Mouse (Mus musculus): ENCODE measurements around the gene Pip5kl1. TPM values are rescaled to one million over a fixed set of nuclear protein-coding genes. Genes with fewer than 3 reads are reported as not detected.
A peak's percentile ranks its signal among the peaks of the same experiment; 100 is the strongest.

Gene Pip5kl1
- polyA plus RNA-seq, 1 experiment from 2014 or later, result not detected

DNA sequence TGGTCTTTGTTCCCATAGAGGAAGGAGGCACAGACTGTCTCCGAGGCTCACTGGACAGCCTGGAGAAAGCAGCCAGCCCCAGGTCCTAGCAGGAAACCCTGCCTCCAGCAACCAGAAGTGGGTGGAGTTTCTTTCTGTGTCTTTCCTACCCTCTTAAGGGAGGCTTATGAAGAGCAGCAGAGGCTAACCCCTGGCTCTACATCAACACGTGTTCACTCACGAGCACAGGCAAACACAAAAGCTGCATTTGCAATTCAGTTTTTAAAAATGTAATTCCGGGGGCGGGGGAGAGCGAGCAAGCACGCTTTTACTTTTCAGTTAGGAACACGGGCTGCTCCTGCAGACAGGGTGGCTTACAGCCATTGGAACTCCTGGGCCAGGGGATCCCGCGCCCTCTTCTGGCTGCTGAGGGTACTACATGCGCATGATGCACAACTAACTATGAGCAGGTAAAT is 28.0 kb downstream of the Pip5kl1 start:
- Histone ChIP-seq H3K27me3 (no peaks in the 10 kb centered on the region), H3K4me1 (replicated peaks) (peaks cover 21% of the 10 kb centered on the region), H3K9ac (0 out of 2 replicates have a peak overlapping the region, but pooled peaks have one; percentile 15), H3K36me3 (peaks cover 4% of the 10 kb centered on the region; the same call in 1 of the 2 replicates), H3K4me2 (peak overlapping the region; percentile 67), H3K27ac (peak overlapping the region; percentile 60), H3K4me3 (peak overlapping the region; percentile 43), H3K9me3 (replicated peaks) (no peaks in the 10 kb centered on the region)
- WGBS, result under 1% methylated on average over 11 of the region's 11 CpGs
- ATAC-seq (replicated peaks; ENCODE audit: insufficient number of reproducible peaks, insufficient read depth, low FRiP score, low read depth), result no peak; the same call in 1 of the 2 replicates

DNA sequence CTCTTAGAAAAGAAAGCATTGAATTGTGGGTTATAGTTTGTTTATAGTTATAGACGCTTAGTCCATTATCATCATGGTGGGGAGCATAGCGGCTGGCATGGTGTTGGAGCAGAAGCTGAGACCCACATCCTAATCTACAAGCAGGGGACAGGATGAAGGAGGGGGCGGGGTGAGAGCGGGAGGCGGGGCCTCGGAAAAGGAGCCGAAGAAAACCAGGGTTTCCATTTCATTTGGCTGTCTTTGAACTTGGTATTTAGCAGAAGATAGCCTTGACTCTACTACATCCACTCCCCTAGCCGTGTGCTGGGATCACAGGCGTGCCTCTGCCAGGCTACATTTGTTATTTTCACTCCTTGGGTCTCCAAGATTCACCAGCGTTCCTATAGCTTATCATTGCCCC is 30.0 kb downstream of the Pip5kl1 start:
- Histone ChIP-seq H3K36me3 (no peaks in the 10 kb centered on the region), H3K27me3 (no peaks in the 10 kb centered on the region), H3K27ac (no peak overlapping the region), H3K4me1 (replicated peaks) (peaks cover 39% of the 10 kb centered on the region), H3K9ac (no peak overlapping the region), H3K4me2 (no peak overlapping the region), H3K9me3 (replicated peaks) (no peaks in the 10 kb centered on the region), H3K4me3 (no peak overlapping the region)
- no peak for ATAC-seq (replicated peaks; ENCODE audit: insufficient number of reproducible peaks, insufficient read depth, low FRiP score, low read depth)
- 35% methylated on average over 10 of the region's 10 CpGs for WGBS

DNA sequence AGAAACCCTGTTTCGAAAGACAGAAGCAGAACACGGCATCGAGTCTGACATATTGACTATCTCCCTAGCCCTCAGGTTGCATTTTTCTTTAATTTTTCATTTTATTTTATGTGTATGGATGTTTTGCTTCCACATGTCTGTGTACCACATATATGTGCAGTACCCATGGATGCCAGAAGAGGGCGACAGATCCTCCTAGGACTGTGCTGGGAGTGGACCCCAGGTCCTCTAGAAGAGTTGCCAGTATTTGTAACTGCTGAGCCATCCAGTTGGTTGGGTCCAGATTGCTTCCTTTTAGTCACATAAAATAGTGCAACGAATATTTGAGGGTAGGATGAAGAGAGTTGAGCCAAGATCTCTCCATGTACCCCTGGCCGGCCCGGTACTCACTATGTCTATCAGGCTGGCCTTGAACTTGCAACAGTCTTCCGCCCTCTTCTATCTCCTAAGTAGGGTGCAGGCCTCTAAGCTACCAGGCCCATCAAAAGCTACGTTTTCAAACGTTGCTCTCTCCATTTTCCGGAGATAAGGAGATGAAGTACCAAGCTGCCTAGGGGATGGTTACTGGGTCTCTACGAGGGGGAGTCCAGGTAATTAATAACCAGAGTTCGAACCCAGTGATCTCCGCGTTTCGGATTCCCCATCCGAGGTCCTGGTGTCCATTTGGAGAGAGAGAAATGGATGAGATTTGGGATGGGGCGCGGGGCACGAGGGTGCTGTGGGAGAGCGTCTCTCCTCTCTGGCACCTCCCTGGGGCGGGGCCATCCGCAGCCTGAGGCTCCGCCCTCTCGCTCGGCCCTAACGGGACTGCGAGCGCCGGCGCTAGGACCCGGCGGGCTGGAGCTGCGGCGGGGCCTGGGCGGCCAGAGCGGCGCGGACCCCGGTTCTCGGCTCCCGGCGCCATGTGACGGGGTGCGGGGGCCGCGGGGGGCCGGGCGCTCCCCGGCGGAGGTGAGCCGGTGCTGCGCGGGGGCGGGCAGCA is 31.9 kb downstream of the Pip5kl1 start:
- H3K9ac ChIP-seq, result peak overlapping the region; percentile 83
- H3K36me3 ChIP-seq, result no peaks in the 10 kb centered on the region
- peak overlapping the region; percentile 94 for H3K27ac ChIP-seq
- no peaks in the 10 kb centered on the region for H3K27me3 ChIP-seq
- H3K9me3 ChIP-seq (replicated peaks), result no peaks in the 10 kb centered on the region
- WGBS, result 11% methylated on average over 53 of the region's 55 CpGs
- peak overlapping the region; percentile 95 for H3K4me2 ChIP-seq
- peak; percentile 77 for ATAC-seq (replicated peaks; ENCODE audit: insufficient number of reproducible peaks, insufficient read depth, low FRiP score, low read depth)
- peak overlapping the region; percentile 79 for H3K4me3 ChIP-seq
- H3K4me1 ChIP-seq (replicated peaks), result peaks cover 53% of the 10 kb centered on the region

DNA sequence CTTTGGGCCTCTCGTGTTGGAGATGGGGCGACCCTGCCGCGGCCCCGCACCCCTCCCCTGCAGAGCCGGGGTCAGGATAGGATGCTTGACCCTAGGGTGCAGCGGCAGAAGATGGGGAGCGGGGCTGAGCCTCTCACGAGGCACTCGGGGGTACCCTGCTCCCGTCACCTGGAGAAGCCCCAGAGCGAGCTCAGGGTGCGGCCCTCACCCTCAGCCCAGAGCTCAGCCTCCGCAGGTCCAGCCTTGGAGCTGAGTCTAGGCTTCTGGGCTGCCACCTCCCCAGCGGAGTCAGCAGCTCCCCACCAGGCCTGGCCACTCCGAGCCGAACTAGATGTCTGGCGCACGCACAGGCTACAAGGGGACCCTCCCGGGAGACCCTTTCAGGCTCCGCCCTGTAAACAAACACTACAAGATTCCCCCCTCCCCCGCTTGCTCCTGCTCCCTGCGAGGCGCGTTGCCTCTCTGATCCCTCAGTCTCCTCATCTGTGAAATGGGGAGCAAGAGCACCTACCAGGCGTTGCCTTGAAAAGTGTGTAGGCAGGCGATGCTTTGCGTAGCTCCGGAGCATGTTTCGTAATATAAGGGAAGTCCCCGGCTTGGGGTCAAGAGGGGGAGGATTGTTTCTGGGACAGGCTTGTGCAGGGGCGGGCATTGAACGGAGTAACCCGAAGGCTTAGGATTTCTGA is 32.8 kb downstream of the Pip5kl1 start:
- H3K4me1 ChIP-seq (replicated peaks), result peaks cover 52% of the 10 kb centered on the region
- no peak for ATAC-seq (replicated peaks; ENCODE audit: insufficient number of reproducible peaks, insufficient read depth, low FRiP score, low read depth)

DNA sequence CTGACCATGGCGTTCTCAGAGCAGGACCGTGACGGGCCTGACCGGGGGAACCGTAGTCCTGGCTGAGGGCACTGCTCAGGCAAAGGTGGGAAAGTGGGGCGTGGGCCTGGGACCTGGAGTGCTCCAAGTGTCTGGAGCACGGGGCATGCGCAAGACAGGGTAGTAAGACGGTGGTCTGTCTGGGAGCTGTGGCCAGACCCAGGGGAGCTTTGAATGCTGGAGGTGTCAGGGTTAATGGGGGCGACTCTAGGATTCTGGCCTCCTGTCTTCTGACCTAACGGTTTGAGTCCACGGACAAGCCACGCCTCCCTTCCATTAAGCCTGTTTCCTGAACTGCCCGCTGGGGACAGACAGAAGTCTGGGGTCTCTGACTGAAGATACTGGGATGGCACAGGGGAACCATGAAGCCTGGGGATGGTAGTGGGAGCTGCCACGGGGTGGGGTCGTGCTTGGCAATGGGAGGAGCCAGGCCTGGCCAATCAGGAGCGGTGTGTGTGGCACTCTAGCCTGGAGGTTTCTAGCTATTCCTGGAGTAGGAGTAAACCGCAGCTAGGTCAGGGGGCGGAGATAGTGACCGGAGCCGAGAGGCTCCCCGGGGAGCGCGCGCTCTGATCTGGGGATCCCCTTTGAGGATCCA is 33.7 kb downstream of the Pip5kl1 start:
- peaks cover 49% of the 10 kb centered on the region for H3K4me1 ChIP-seq (replicated peaks)
- no peaks in the 10 kb centered on the region for H3K36me3 ChIP-seq
- H3K27ac ChIP-seq, result peak overlapping the region; percentile 94
- no peaks in the 10 kb centered on the region for H3K27me3 ChIP-seq
- 3% methylated on average over 25 of the region's 25 CpGs for WGBS
- ATAC-seq (replicated peaks; ENCODE audit: insufficient number of reproducible peaks, insufficient read depth, low FRiP score, low read depth), result peak; percentile 79
- H3K4me2 ChIP-seq, result peak overlapping the region; percentile 95
- peak overlapping the region; percentile 83 for H3K9ac ChIP-seq
- H3K4me3 ChIP-seq, result peak overlapping the region; percentile 79
- H3K9me3 ChIP-seq (replicated peaks), result no peaks in the 10 kb centered on the region

More for the DNA sequence above, 32.8 kb downstream of the Pip5kl1 start:
- Histone ChIP-seq H3K4me3 (peak overlapping the region; percentile 79), H3K27me3 (no peaks in the 10 kb centered on the region), H3K4me2 (peak overlapping the region; percentile 95), H3K9me3 (replicated peaks) (no peaks in the 10 kb centered on the region), H3K36me3 (no peaks in the 10 kb centered on the region), H3K9ac (peak overlapping the region; percentile 83), H3K27ac (peak overlapping the region; percentile 94)
- WGBS, result 4% methylated on average over 34 of the region's 34 CpGs

DNA sequence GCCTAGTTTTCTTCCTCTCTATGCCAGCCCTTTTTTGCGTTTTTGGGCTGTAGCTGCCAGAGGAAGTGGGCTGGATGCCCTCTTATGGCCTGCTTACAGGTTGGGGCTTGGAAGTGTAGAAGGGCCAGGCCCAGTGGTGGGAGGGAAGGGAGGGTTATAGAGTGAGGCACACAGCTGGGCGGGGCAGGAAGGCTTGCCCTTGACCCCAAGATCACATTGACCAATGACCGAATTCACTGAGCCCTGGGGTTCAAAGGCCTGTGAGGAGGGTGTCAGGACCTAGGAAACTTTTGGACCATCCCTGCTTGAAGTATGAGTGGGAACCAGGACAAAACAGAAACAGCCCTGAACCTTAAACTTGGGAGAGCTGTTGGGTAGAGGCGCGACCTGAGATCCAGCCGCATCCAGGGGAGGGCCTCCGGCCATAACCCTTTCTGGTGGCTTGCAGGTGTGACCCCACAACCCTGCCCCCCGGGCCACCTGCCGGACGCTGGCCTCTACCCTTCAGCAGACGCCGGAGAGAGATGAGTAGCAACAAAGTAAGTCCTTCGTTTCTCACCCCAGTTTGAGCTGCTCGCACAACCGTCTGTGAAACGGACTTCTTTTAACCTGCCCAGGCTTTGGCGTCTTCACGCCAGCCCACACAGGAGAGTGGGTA is 34.3 kb downstream of the Pip5kl1 start:
- Histone ChIP-seq H3K27me3 (no peaks in the 10 kb centered on the region), H3K4me1 (replicated peaks) (peaks cover 49% of the 10 kb centered on the region), H3K4me3 (peak overlapping the region; percentile 79), H3K27ac (peak overlapping the region; percentile 94), H3K9me3 (replicated peaks) (no peaks in the 10 kb centered on the region), H3K36me3 (no peaks in the 10 kb centered on the region), H3K4me2 (peak overlapping the region; percentile 95), H3K9ac (peak overlapping the region; percentile 83)
- 38% methylated on average over 18 of the region's 18 CpGs for WGBS
- peak; percentile 27; the same call in 1 of the 2 replicates for ATAC-seq (replicated peaks; ENCODE audit: insufficient number of reproducible peaks, insufficient read depth, low FRiP score, low read depth)

DNA sequence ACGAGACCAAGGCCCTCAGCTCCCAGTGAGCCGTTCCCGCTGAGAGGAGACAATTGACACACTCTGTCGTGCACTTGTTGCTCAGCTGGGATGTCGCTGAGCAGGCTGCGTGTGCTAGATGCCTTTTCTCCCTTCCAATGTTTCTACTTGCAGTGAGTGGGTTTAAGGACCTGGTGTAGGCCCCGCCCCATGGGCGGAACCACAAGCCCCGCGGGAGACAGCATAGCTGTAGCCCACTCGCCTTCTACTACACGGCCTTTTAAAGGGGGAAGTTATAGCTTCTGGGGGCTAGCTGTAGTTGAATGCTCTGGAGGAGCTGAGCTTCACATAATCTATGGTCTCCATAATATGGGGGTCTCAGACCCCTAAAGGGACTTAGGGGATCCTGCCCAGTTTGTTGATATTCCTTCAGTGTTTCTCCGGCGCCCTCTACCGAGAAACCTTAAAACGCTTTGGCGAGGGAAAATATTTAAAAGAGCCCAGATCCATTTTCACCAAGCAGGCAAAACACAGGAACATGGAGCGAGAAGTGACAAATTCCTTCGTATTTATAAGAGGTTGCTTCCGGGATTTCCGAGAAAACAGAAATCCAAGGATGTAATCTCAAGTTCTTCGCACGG is 36.1 kb downstream of the Pip5kl1 start:
- Histone ChIP-seq H3K4me3 (peak overlapping the region; percentile 52), H3K9me3 (replicated peaks) (no peaks in the 10 kb centered on the region), H3K27ac (peak overlapping the region; percentile 58), H3K4me2 (peak overlapping the region; percentile 95), H3K27me3 (no peaks in the 10 kb centered on the region), H3K9ac (peak overlapping the region; percentile 40), H3K4me1 (replicated peaks) (peaks cover 49% of the 10 kb centered on the region), H3K36me3 (peaks cover 12% of the 10 kb centered on the region; the same call in 1 of the 2 replicates)
- WGBS, result 10% methylated on average over 23 of the region's 23 CpGs
- no peak for ATAC-seq (replicated peaks; ENCODE audit: insufficient number of reproducible peaks, insufficient read depth, low FRiP score, low read depth)

DNA sequence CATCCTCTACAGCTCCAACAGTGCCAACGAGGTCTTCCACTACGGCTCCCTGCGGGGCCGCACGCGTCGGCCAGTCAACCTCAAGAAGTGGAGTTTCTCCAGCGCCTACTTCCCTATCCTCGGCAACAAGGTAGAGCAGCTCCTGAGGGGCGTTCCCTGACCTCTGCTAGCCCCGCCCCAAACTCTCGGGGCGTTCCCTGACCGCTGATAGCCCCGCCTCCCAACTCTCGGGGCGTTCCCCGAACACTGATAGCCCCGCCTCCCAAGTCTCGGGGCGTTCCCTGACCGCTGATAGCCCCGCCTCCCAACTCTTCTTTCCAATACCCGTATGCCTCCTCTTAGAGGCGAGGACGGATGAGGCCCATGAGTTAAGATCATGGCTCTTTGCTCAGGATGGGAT is 37.7 kb downstream of the Pip5kl1 start:
- Histone ChIP-seq H3K9ac (no peak overlapping the region), H3K27ac (no peak overlapping the region), H3K36me3 (peaks cover 26% of the 10 kb centered on the region), H3K4me3 (no peak overlapping the region), H3K4me1 (replicated peaks) (peaks cover 47% of the 10 kb centered on the region), H3K27me3 (no peaks in the 10 kb centered on the region), H3K9me3 (replicated peaks) (no peaks in the 10 kb centered on the region), H3K4me2 (no peak overlapping the region)
- no peak for ATAC-seq (replicated peaks; ENCODE audit: insufficient number of reproducible peaks, insufficient read depth, low FRiP score, low read depth)
- 78% methylated on average over 26 of the region's 26 CpGs for WGBS

DNA sequence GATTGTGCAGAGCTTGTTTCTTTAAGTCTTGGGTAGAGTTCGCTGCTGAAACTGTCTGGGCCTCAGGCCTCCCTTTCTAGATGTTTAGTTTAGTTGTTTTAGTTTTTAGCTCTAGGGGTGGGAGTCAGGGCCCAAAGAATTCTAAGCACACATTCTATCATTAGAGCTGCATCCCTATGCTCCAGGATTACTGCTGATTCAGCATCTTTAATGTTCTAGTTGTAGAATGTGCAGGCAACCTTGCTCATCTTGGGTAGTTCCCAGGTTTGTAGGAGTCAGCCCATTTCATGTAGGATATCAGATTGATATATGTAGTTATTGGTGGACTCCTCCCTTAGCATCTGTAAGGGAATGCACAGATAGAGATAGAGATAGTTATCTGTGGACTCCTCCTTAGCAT is 42.5 kb downstream of the Pip5kl1 start:
- Histone ChIP-seq H3K4me3 (no peak overlapping the region), H3K4me1 (replicated peaks) (peaks cover 36% of the 10 kb centered on the region), H3K27me3 (no peaks in the 10 kb centered on the region), H3K27ac (no peak overlapping the region), H3K9ac (no peak overlapping the region), H3K36me3 (peaks cover 40% of the 10 kb centered on the region), H3K9me3 (replicated peaks) (no peaks in the 10 kb centered on the region), H3K4me2 (no peak overlapping the region)
- ATAC-seq (replicated peaks; ENCODE audit: insufficient number of reproducible peaks, insufficient read depth, low FRiP score, low read depth), result no peak
- 95% methylated on average over 1 of the region's 1 CpGs for WGBS

DNA sequence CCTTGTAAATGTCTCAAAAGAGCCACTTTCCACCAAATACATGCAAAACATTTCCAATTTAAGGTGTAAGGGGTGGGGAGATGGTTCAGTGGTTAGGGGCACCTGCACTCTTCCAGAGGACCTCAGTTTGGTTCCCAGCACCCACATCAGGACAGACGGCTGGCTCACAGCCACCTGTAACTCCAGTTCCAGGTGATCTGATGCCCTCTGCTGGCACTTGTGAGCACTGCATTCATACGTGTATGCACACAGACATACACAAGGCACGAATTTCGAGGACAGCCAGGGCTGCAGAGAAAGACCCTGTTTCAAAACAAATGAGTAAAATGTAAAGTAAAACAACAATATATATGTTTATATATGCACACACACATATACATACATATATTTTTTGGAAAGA is 43.0 kb downstream of the Pip5kl1 start:
- peaks cover 37% of the 10 kb centered on the region for H3K4me1 ChIP-seq (replicated peaks)
- H3K27ac ChIP-seq, result no peak overlapping the region
- no peaks in the 10 kb centered on the region for H3K9me3 ChIP-seq (replicated peaks)
- ATAC-seq (replicated peaks; ENCODE audit: insufficient number of reproducible peaks, insufficient read depth, low FRiP score, low read depth), result no peak
- H3K27me3 ChIP-seq, result no peaks in the 10 kb centered on the region
- no peak overlapping the region for H3K4me3 ChIP-seq
- no peak overlapping the region for H3K4me2 ChIP-seq
- H3K36me3 ChIP-seq, result peaks cover 40% of the 10 kb centered on the region
- WGBS, result 93% methylated on average over 4 of the region's 4 CpGs
- no peak overlapping the region for H3K9ac ChIP-seq

Data from heart, embryonic 15.5 days (tissue).